Mouse (Mus musculus) liver, embryonic 16.5 days (tissue): ENCODE results near the gene Esam. TPM values are rescaled to one million over a fixed set of nuclear protein-coding genes. Genes with fewer than 3 reads are reported as not detected.

Experiments used
- ATAC-seq: fragments of 200-750 bp; cut with Nextera tagmentation; 2 replicates; pipeline ENCODE4 v1.8.0; 2017; ENCODE audit warnings: low read depth, mild to moderate bottlenecking, moderate number of reproducible peaks, moderate library complexity
- H3K27ac ChIP-seq: fragments of 300-500 bp; sonication (generic); 2 replicates; pipeline ENCODE4 v1.5.1; 2014; ENCODE audit warnings: mild to moderate bottlenecking, low read length
- H3K27me3 ChIP-seq: fragments of 300-500 bp; sonication (generic); 2 replicates; pipeline ENCODE4 v1.6.1; 2014; ENCODE audit warnings: low read depth, low read length, mixed read lengths; ENCODE audit not compliant: control insufficient read depth, insufficient read depth
- H3K36me3 ChIP-seq: fragments of 300-500 bp; sonication (generic); 2 replicates; pipeline ENCODE4 v1.6.1; 2014; ENCODE audit warnings: mild to moderate bottlenecking; ENCODE audit not compliant: control insufficient read depth, insufficient read depth
- H3K4me1 ChIP-seq: fragments of 300-500 bp; sonication (generic); 2 replicates; pipeline ENCODE4 v1.6.1; 2014; ENCODE audit warnings: low read depth, low read length, mixed read lengths; ENCODE audit not compliant: control insufficient read depth
- H3K4me2 ChIP-seq: fragments of 300-500 bp; sonication (generic); 2 replicates; pipeline ENCODE4 v1.6.1; 2014; ENCODE audit warnings: low read depth, low read length, mixed read lengths
- H3K4me3 ChIP-seq: fragments of 300-500 bp; sonication (generic); 2 replicates; pipeline ENCODE4 v1.5.1; 2014; ENCODE audit warnings: low read depth, mild to moderate bottlenecking, low read length
- H3K9ac ChIP-seq: fragments of 300-500 bp; sonication (generic); 2 replicates; pipeline ENCODE4 v1.6.1; 2014; ENCODE audit warnings: low read depth, low read length
- H3K9me3 ChIP-seq: fragments of 300-500 bp; sonication (generic); replicated peaks from 2 replicates; pipeline ENCODE4 v1.6.1; 2016; ENCODE audit warnings: low read length; ENCODE audit not compliant: control insufficient read depth
- WGBS: fragments of 180-500 bp; shearing (Covaris S2); extraction: QIAGEN DNeasy Blood & Tissue Kit; methylation state at CpG from one replicate; pipeline ENCODE4 v1.1.7; 2014; ENCODE audit not compliant: insufficient replicate concordance; 5-methylcytosine and 5-hydroxymethylcytosine counted together
- polyA plus RNA-seq: library from polyadenylated mRNA; unstranded; fragments of >200 nt; fragmentation: Nextera tagmentation; extraction: Ambion mirVana; gene quantifications from 2 replicates; pipeline ENCODE4 v1.2.1, GENCODE M21; 2015

Gene Esam
- polyA plus RNA-seq = 15.7 and 16.0 TPM in 2 replicates

GRCm38 (mm10) chr9:37527396-37528224, at the start of gene Esam:
TSS of gene Esam (plus strand) at chr9:37528078.
- Histone ChIP-seq H3K9me3 (no peaks in the 10 kb centered on the region), H3K27me3 (peaks cover 54% of the 10 kb centered on the region), H3K9ac (no peak within 1 kb of the TSS), H3K4me2 (peak within 1 kb of the TSS; percentile 41), H3K36me3 (no peaks in the 10 kb centered on the region; the same call in 1 of the 2 replicates), H3K4me3 (peak within 1 kb of the TSS; percentile 20), H3K4me1 (peaks cover 3% of the 10 kb centered on the region), H3K27ac (no peak within 1 kb of the TSS)
- 3% methylated on average over 41 of the region's 41 CpGs for WGBS
- peak; percentile 64 for ATAC-seq

DNA sequence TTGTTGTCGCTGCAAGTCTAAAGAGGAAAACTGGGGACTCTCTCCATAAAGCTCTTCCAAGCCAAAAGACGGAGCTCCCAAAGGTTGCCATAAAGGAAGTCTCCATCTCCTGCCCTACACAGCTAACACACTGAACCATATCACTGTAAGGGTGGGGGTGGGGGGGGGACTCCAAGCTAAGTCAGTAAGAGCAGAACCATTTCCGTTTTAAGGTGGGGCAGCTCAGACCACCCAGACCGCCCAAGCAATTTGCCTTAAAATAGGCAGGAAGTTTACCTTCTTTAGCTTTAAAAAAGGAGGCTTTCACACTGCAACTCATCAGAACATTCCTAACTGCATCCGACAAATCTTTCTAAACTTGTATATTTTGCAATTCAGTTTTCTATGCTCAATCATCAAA, 42.7 kb upstream of the Esam start:
- Histone ChIP-seq H3K9me3 (no peaks in the 10 kb centered on the region), H3K36me3 (no peaks in the 10 kb centered on the region), H3K4me1 (peaks cover 6% of the 10 kb centered on the region), H3K4me3 (no peak overlapping the region), H3K27ac (no peak overlapping the region), H3K4me2 (no peak overlapping the region), H3K27me3 (no peaks in the 10 kb centered on the region), H3K9ac (no peak overlapping the region)
- no peak for ATAC-seq
- 54% methylated on average over 5 of the region's 5 CpGs for WGBS

GRCm38 (mm10) chr9:37488041-37488440, 39.8 kb upstream of the Esam start:
- Histone ChIP-seq H3K27me3 (no peaks in the 10 kb centered on the region), H3K4me3 (peak overlapping the region; percentile 90), H3K4me2 (peak overlapping the region; percentile 88), H3K4me1 (peaks cover 13% of the 10 kb centered on the region), H3K9me3 (no peaks in the 10 kb centered on the region), H3K36me3 (no peaks in the 10 kb centered on the region), H3K9ac (no peak overlapping the region), H3K27ac (no peak overlapping the region; the same call in 1 of the 2 replicates)
- ATAC-seq = no peak
- whole genome bisulfite sequencing = 58% methylated on average over 4 of the region's 4 CpGs

DNA sequence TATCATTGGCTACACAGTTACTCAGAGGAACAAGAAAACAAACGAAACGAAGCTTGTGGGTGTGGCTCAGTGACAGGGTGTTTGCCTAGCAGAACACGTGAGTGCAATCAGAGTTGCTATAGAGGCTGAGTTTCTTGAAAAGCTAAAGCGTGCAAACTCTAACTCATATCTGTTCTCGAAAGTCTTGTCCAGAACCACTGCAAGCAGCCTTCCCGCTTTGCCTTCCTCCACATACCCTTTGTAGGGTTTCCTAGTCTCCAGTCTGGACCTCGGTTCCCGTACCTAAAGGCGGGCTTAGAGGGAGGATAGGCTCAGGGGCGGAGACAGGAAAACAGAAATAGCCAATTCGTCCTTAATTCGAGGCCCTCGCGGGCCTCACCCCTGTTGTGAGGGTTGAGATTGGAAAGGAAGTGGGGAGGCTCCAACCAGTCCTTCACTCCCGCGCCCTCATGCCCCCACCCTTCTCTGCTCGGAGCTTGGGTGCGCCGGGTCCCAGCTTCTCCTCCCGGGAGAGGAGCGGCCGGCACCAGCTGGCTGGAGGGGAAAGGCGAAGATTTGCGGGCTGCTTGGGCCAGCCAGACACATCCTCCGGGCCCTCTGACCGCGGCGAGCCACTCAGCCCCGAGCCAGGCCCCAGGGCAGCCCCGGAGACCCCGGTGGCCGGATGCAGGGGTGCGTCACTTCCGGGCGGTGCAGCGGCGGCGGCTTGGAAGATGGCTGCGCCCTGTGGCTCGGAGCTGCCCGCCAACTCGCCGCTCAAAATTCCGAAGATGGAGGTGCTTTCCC, 39.1 kb upstream of the Esam start, which contains the start of gene Msantd2:
Msantd2 (plus strand) TSS at position 709 of the 786 bp plus-strand sequence.
- Histone ChIP-seq H3K27me3 (no peaks in the 10 kb centered on the region), H3K36me3 (no peaks in the 10 kb centered on the region; the same call in 1 of the 2 replicates), H3K27ac (peak within 1 kb of the TSS; percentile 91), H3K9ac (peak within 1 kb of the TSS; percentile 90), H3K4me3 (peak within 1 kb of the TSS; percentile 90), H3K4me2 (peak within 1 kb of the TSS; percentile 88), H3K4me1 (peaks cover 13% of the 10 kb centered on the region), H3K9me3 (no peaks in the 10 kb centered on the region)
- WGBS = under 1% methylated on average over 43 of the region's 44 CpGs
- ATAC-seq = peak; percentile 91

DNA sequence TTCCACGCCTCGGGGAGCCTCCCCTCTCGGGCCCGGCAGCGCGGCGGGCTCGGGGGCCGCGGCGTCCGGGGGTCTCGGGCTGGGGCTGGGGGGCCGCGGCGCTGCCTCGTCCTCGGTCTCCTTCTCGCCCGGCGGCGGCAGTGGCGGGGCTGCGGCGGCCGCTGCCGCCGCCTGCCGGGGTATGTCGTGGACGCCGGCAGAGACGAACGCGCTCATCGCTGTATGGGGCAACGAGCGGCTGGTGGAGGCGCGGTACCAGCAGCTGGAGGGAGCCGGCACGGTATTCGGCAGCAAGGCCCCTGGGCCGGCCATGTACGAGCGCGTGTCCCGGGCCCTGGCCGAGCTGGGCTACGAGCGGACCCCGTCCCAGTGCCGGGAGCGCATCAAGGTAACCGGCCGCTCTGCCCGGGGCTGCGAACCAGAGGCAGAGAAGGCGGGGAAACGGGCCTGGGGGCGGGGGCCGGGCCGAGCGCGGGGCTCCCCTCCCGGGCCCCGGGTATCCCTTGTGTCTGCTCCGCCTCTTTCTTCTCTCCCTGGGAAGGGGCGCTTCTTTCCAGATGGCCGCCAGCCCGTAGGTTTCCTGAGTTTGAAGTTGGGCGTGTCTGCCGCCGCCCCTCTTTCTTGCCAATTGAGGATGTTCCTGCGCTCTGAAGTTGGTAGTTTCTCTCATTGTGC, 38.3 kb upstream of the Esam start:
- no peaks in the 10 kb centered on the region for H3K27me3 ChIP-seq
- peak overlapping the region; percentile 91 for H3K27ac ChIP-seq
- peaks cover 13% of the 10 kb centered on the region for H3K4me1 ChIP-seq
- H3K4me2 ChIP-seq = peak overlapping the region; percentile 88
- no peaks in the 10 kb centered on the region; the same call in 1 of the 2 replicates for H3K36me3 ChIP-seq
- WGBS = under 1% methylated on average over 65 of the region's 75 CpGs
- peak; percentile 51 for ATAC-seq
- H3K4me3 ChIP-seq = peak overlapping the region; percentile 90
- H3K9ac ChIP-seq = peak overlapping the region; percentile 90
- no peaks in the 10 kb centered on the region for H3K9me3 ChIP-seq

- no peak overlapping the region for H3K4me2 ChIP-seq
- no peak overlapping the region for H3K4me3 ChIP-seq
- peaks cover under 1% of the 10 kb centered on the region; the same call in 1 of the 2 replicates for H3K4me1 ChIP-seq
- 61% methylated on average over 3 of the region's 3 CpGs for whole genome bisulfite sequencing
- no peak overlapping the region for H3K9ac ChIP-seq
- no peak overlapping the region for H3K27ac ChIP-seq
- ATAC-seq = no peak
- H3K36me3 ChIP-seq = no peaks in the 10 kb centered on the region; the same call in 1 of the 2 replicates
- no peaks in the 10 kb centered on the region for H3K9me3 ChIP-seq
- no peaks in the 10 kb centered on the region for H3K27me3 ChIP-seq
These were observed 32.1 kb upstream of the Esam start for GRCm38 (mm10) chr9:37495761-37496160.

DNA sequence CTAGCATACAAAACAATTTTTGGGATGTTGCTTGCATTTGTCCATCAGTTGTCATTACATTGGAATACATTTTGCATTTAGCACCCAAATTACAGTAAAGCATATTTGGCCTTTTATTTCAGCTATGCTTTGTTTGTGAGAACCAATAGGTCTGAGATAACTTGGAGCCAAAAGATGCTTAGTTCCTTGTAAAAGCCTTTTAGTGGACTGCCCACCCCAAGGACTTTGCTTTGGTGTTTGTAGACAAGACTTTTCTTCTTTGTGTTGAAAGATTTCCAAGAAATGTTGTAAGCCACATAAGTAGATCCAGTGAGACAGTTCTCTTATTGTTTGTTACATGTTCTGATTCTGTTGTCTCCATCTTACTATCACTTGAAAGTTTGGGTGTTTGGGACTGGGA, 31.6 kb upstream of the Esam start:
- Histone ChIP-seq H3K4me3 (no peak overlapping the region), H3K36me3 (no peaks in the 10 kb centered on the region; the same call in 1 of the 2 replicates), H3K9me3 (no peaks in the 10 kb centered on the region), H3K27me3 (no peaks in the 10 kb centered on the region), H3K27ac (no peak overlapping the region), H3K4me1 (no peaks in the 10 kb centered on the region), H3K4me2 (no peak overlapping the region), H3K9ac (no peak overlapping the region)
- ATAC-seq = no peak

GRCm38 (mm10) chr9:37500201-37500600, 27.7 kb upstream of the Esam start:
- Histone ChIP-seq H3K36me3 (no peaks in the 10 kb centered on the region), H3K4me2 (no peak overlapping the region), H3K27ac (no peak overlapping the region), H3K9ac (no peak overlapping the region), H3K4me3 (no peak overlapping the region), H3K27me3 (no peaks in the 10 kb centered on the region), H3K9me3 (no peaks in the 10 kb centered on the region), H3K4me1 (no peaks in the 10 kb centered on the region)
- WGBS = 67% methylated on average over 3 of the region's 3 CpGs
- no peak for ATAC-seq
